Mouse (Mus musculus) forebrain, embryonic 14.5 days (tissue): ENCODE measurements around the gene Rrp1b. TPM values are rescaled to one million over a fixed set of nuclear protein-coding genes. Genes with fewer than 3 reads are reported as not detected.

Experiments used
- polyA plus RNA-seq: library from polyadenylated mRNA; unstranded; fragments of >200 nt; fragmentation: Nextera tagmentation; extraction: Ambion mirVana; gene quantifications from 2 replicates; pipeline ENCODE4 v1.2.1, GENCODE M21; 2014

Rrp1b gene
- polyA plus RNA-seq, 1 experiment from 2014 or later, result 29.5 TPM

Other genes with a start within 250 kb of the Rrp1b start
- 12.2 and 14.7 TPM in 2 replicates for gene Sik1, start 180.3 kb upstream of the Rrp1b start, polyA plus RNA-seq
- 0.33 and 0.62 TPM in 2 replicates for gene Hsf2bp, start 249 bp downstream of the Rrp1b start, polyA plus RNA-seq
- 5.6 and 6.0 TPM in 2 replicates for gene Notch3, start 130.8 kb downstream of the Rrp1b start, polyA plus RNA-seq
- gene Ephx3, start 153.4 kb downstream of the Rrp1b start, polyA plus RNA-seq, result not detected in 2 replicates
- 51.0 and 66.1 TPM in 2 replicates for gene Brd4, start 248.6 kb downstream of the Rrp1b start, polyA plus RNA-seq